Comparison of ENCODE assay signal across 20 mouse cellular contexts in genomic region chr16:73881911-73882310, GRCm38 (mm10).
DNase-seq lines count a peak whose midpoint lies in the region; ATAC-seq and TF ChIP-seq lines count a peak whose summit lies in the region.
"Had no signal": no experiment of that assay in that cellular context is flagged by ENCODE, and none has a peak within 500 bp of the region (broad histone marks: within the 10 kb centered on the region; RNA-seq: fewer than 3 reads in every experiment).

No protein-coding gene starts in this region.

- no peak overlapping the region for H3K4me2 ChIP-seq in forebrain, postnatal 0 days (ENCODE audit: low read depth)
- no peak overlapping the region for H3K4me2 ChIP-seq in forebrain, embryonic 12.5 days
- no peak overlapping the region for H3K4me2 ChIP-seq in intestine, embryonic 15.5 days (replicated peaks)
- H3K4me2 ChIP-seq: embryonic facial prominence, embryonic 15.5 days; heart, embryonic 15.5 days; kidney, embryonic 15.5 days; limb, embryonic 12.5 days; liver, embryonic 12.5 days; lung, embryonic 14.5 days had no signal

- no peak overlapping the region for H3K9ac ChIP-seq in forebrain, postnatal 0 days
- no peak overlapping the region for H3K9ac ChIP-seq in forebrain, embryonic 12.5 days
- H3K9ac ChIP-seq in intestine, embryonic 15.5 days: no peak overlapping the region
- H3K9ac ChIP-seq: embryonic facial prominence, embryonic 15.5 days; heart, embryonic 15.5 days; kidney, embryonic 15.5 days; limb, embryonic 12.5 days; liver, embryonic 12.5 days; lung, embryonic 14.5 days had no signal

- H3K4me1 ChIP-seq in forebrain, postnatal 0 days (ENCODE audit: insufficient read depth): no peaks in the 10 kb centered on the region
- H3K4me1 ChIP-seq in forebrain, embryonic 12.5 days: 0 out of 2 replicates have a peak, but pooled peaks cover 2% of the 10 kb centered on the region
- no peaks in the 10 kb centered on the region for H3K4me1 ChIP-seq in intestine, embryonic 15.5 days (replicated peaks)
- H3K4me1 ChIP-seq: embryonic facial prominence, embryonic 15.5 days; heart, embryonic 15.5 days; limb, embryonic 12.5 days; liver, embryonic 12.5 days; midbrain, embryonic 10.5 days had no signal

- no peaks in the 10 kb centered on the region for H3K9me3 ChIP-seq in forebrain, postnatal 0 days (ENCODE audit: low read length)
- H3K9me3 ChIP-seq in forebrain, embryonic 12.5 days: no peaks in the 10 kb centered on the region
- H3K9me3 ChIP-seq in intestine, embryonic 15.5 days: no peaks in the 10 kb centered on the region
- H3K9me3 ChIP-seq: embryonic facial prominence, embryonic 15.5 days; heart, embryonic 15.5 days; kidney, embryonic 15.5 days; limb, embryonic 12.5 days; liver, embryonic 12.5 days; midbrain, embryonic 10.5 days had no signal

- no peak for TF ChIP-seq CTCF in forebrain, postnatal 0 days (IDR thresholded peaks at IDR 0.05; ENCODE audit: low read depth)

- peak; percentile 25; the same call in 1 of the 2 replicates for ATAC-seq in forebrain, postnatal 0 days
- no peak for ATAC-seq in forebrain, embryonic 12.5 days (ENCODE audit: low FRiP score)
- ATAC-seq in intestine, embryonic 15.5 days: no peak
- ATAC-seq: intestine, embryonic 16.5 days; liver, embryonic 12.5 days had no signal

- WGBS in forebrain, postnatal 0 days: 21% methylated on average over 1 of the region's 1 CpGs
- WGBS in forebrain, embryonic 12.5 days: 55% methylated on average over 1 of the region's 1 CpGs
- 88% methylated on average over 1 of the region's 1 CpGs for WGBS in intestine, embryonic 15.5 days

- H3K36me3 ChIP-seq in forebrain, postnatal 0 days (ENCODE audit: insufficient read depth): no peaks in the 10 kb centered on the region
- no peaks in the 10 kb centered on the region for H3K36me3 ChIP-seq in forebrain, embryonic 12.5 days (replicated peaks)
- H3K36me3 ChIP-seq in intestine, embryonic 15.5 days: no peaks in the 10 kb centered on the region
- H3K36me3 ChIP-seq: embryonic facial prominence, embryonic 15.5 days; heart, embryonic 15.5 days; kidney, embryonic 15.5 days; limb, embryonic 12.5 days; liver, embryonic 12.5 days; midbrain, embryonic 10.5 days had no signal

- no peak overlapping the region for H3K4me3 ChIP-seq in forebrain, postnatal 0 days (ENCODE audit: low read depth, low read length)
- H3K4me3 ChIP-seq in forebrain, embryonic 12.5 days (replicated peaks): no peak overlapping the region
- no peak overlapping the region for H3K4me3 ChIP-seq in intestine, embryonic 15.5 days (replicated peaks)
- H3K4me3 ChIP-seq: embryonic facial prominence, embryonic 15.5 days; heart, embryonic 15.5 days; kidney, embryonic 15.5 days; limb, embryonic 12.5 days; liver, embryonic 12.5 days; midbrain, embryonic 10.5 days had no signal

- no peak for DNase-seq in forebrain, postnatal 0 days
- peak; percentile 32 for DNase-seq in retina, embryonic 14.5 days (ENCODE audit: low spot score)
- no peak for DNase-seq in retina, postnatal 1 day
- DNase-seq in layer of hippocampus, adult 9-11 months: peak; percentile 80
- DNase-seq in kidney, adult 18-20 months: no peak
- DNase-seq: cerebellum, adult 9-11 months; gastrocnemius, postnatal 36 days; kidney, postnatal 4 days; lung, embryonic 14.5 days; lung, postnatal 4 days had no signal

- no peak overlapping the region for H3K27ac ChIP-seq in forebrain, postnatal 0 days (ENCODE audit: low read depth, low read length)
- no peak overlapping the region for H3K27ac ChIP-seq in forebrain, embryonic 12.5 days
- H3K27ac ChIP-seq in intestine, embryonic 15.5 days: no peak overlapping the region
- H3K27ac ChIP-seq: embryonic facial prominence, embryonic 15.5 days; heart, embryonic 15.5 days; kidney, embryonic 15.5 days; limb, embryonic 12.5 days; liver, embryonic 12.5 days; midbrain, embryonic 10.5 days; stomach, postnatal 0 days had no signal

- H3K27me3 ChIP-seq in forebrain, postnatal 0 days (ENCODE audit: insufficient read depth, low read length): no peaks in the 10 kb centered on the region
- H3K27me3 ChIP-seq in forebrain, embryonic 12.5 days: no peaks in the 10 kb centered on the region
- no peaks in the 10 kb centered on the region for H3K27me3 ChIP-seq in intestine, embryonic 15.5 days (replicated peaks)
- H3K27me3 ChIP-seq: embryonic facial prominence, embryonic 15.5 days; heart, embryonic 15.5 days; kidney, embryonic 15.5 days; limb, embryonic 12.5 days; liver, embryonic 12.5 days had no signal

Comparison
In these comparisons a context has a peak if more than half of its experiments do, and no peak if none do; other contexts are left out.
1. DNase-seq: peak in retina, embryonic 14.5 days (single experiment) and layer of hippocampus, adult 9-11 months (single experiment); none in forebrain, postnatal 0 days (single experiment), retina, postnatal 1 day (single experiment) and kidney, adult 18-20 months (single experiment).